Mouse (Mus musculus) gastrocnemius, adult 8-10 months (tissue): Measurements from ENCODE around the gene Nek11. TPM values are rescaled to one million over a fixed set of nuclear protein-coding genes. Genes with fewer than 3 reads are reported as not detected.

Source experiments
- DNase-seq, 2 experiments: peaks; one replicate each; pipeline ENCODE4 v3.0.0; 2022; ENCODE audit warnings: low spot score in 2 of 2
- total RNA-seq, 4 experiments: library from RNA; stranded (reverse); gene quantifications; 2 replicates each; pipeline ENCODE4 v1.2.4; 2022

The Nek11 gene
- total RNA-seq = not detected

- DNase-seq = peak; percentile 82 to 89
Measured at GRCm38 (mm10) chr9:105395218-105395627, at the start of gene Nek11, which contains the start of gene Aste1. Gene Nek11 (minus strand): TSS chr9:105395524. Gene Aste1 (plus strand): TSS chr9:105395392.

GRCm38 (mm10) chr9:105408549-105408948, 13.2 kb upstream of the Nek11 start:
- DNase-seq = no peak

- DNase-seq = no peak
Measured at GRCm38 (mm10) chr9:105394720-105395119, 604 bp downstream of the Nek11 start.

GRCm38 (mm10) chr9:105390616-105391015, 4.7 kb downstream of the Nek11 start:
- DNase-seq = no peak

- DNase-seq = peak; percentile 17 to 39
Measured at GRCm38 (mm10) chr9:105389289-105389688, 6.0 kb downstream of the Nek11 start.

- no peak for DNase-seq
Measured at GRCm38 (mm10) chr9:105387403-105387802, 7.9 kb downstream of the Nek11 start.

- DNase-seq = no peak
Measured at GRCm38 (mm10) chr9:105379533-105380145, 15.7 kb downstream of the Nek11 start.

GRCm38 (mm10) chr9:105377622-105378021, 17.7 kb downstream of the Nek11 start:
- DNase-seq = no peak

GRCm38 (mm10) chr9:105376954-105377530, 18.3 kb downstream of the Nek11 start:
- no peak for DNase-seq

GRCm38 (mm10) chr9:105376411-105376810, 18.9 kb downstream of the Nek11 start:
- DNase-seq = no peak

GRCm38 (mm10) chr9:105374361-105374760, 21.0 kb downstream of the Nek11 start:
- no peak for DNase-seq

- DNase-seq = no peak
Measured at GRCm38 (mm10) chr9:105368605-105369004, 26.7 kb downstream of the Nek11 start.

- DNase-seq = no peak
Measured at GRCm38 (mm10) chr9:105366199-105366598, 29.1 kb downstream of the Nek11 start.

GRCm38 (mm10) chr9:105363520-105364231, 31.6 kb downstream of the Nek11 start:
- DNase-seq = no peak

GRCm38 (mm10) chr9:105362181-105362580, 33.1 kb downstream of the Nek11 start:
- no peak for DNase-seq

GRCm38 (mm10) chr9:105349034-105349433, 46.3 kb downstream of the Nek11 start:
- no peak for DNase-seq

- no peak for DNase-seq
Measured at GRCm38 (mm10) chr9:105348242-105349031, 46.9 kb downstream of the Nek11 start.

- no peak for DNase-seq
Measured at GRCm38 (mm10) chr9:105342994-105343656, 52.2 kb downstream of the Nek11 start.

GRCm38 (mm10) chr9:105342565-105342964, 52.8 kb downstream of the Nek11 start:
- DNase-seq = no peak

- no peak for DNase-seq
Measured at GRCm38 (mm10) chr9:105332436-105333016, 62.8 kb downstream of the Nek11 start.

- no peak for DNase-seq
Measured at GRCm38 (mm10) chr9:105321856-105322255, 73.5 kb downstream of the Nek11 start.
